Mouse (Mus musculus) ES-Bruce4 (cell line): ENCODE data around the gene Rab3gap1. TPM values are rescaled to one million over a fixed set of nuclear protein-coding genes. Genes with fewer than 3 reads are reported as not detected.

Experiments used
- H3K27ac ChIP-seq: 2 replicates; pipeline ENCODE4 v1.5.1; 2012; ENCODE audit warnings: low read length, inconsistent platforms; ENCODE audit not compliant: insufficient read depth
- H3K27me3 ChIP-seq: 2 replicates; pipeline ENCODE4 v1.6.1; 2012; ENCODE audit warnings: mild to moderate bottlenecking, low read length, inconsistent platforms; ENCODE audit not compliant: control insufficient read depth, poor library complexity, insufficient read depth, severe bottlenecking
- H3K36me3 ChIP-seq: 2 replicates; pipeline ENCODE4 v1.6.1; 2012; ENCODE audit warnings: inconsistent platforms, mild to moderate bottlenecking, low read length, moderate library complexity; ENCODE audit not compliant: control insufficient read depth, poor library complexity, insufficient read depth, severe bottlenecking
- H3K4me1 ChIP-seq: one replicate; pipeline ENCODE4 v1.8.1; 2011; ENCODE audit warnings: low read length; ENCODE audit not compliant: control insufficient read depth, insufficient read depth
- H3K4me3 ChIP-seq: 2 replicates; pipeline ENCODE4 v1.5.1; 2011; ENCODE audit warnings: low read depth, mild to moderate bottlenecking, low read length
- H3K9ac ChIP-seq: 2 replicates; pipeline ENCODE4 v1.6.1; 2012; ENCODE audit warnings: low read depth, mild to moderate bottlenecking, inconsistent platforms; ENCODE audit not compliant: poor library complexity, severe bottlenecking
- H3K9me3 ChIP-seq: replicated peaks from 2 replicates; pipeline ENCODE4 v1.6.1; 2012; ENCODE audit warnings: mild to moderate bottlenecking, low read length, inconsistent platforms; ENCODE audit not compliant: control insufficient read depth, poor library complexity, insufficient read depth, severe bottlenecking
- CTCF ChIP-seq: IDR thresholded peaks from one replicate; pipeline ENCODE4 v1.8.1; 2011; ENCODE audit warnings: low read depth, low read length
- EP300 ChIP-seq: IDR thresholded peaks from 2 replicates; pipeline ENCODE4 v1.6.1; 2011; ENCODE audit warnings: low read depth, low read length; ENCODE audit not compliant: insufficient read depth
- POLR2A ChIP-seq: IDR thresholded peaks from one replicate; pipeline ENCODE4 v1.8.1; 2011; ENCODE audit warnings: low read length; ENCODE audit not compliant: insufficient read depth
- polyA plus RNA-seq: library from polyadenylated mRNA; stranded (reverse); fragments of >200 nt; gene quantifications from 2 replicates; pipeline ENCODE4 v1.2.4, GENCODE M21; 2011; ENCODE audit warnings: low read depth; ENCODE audit not compliant: missing spikeins, insufficient read depth, insufficient read length

The Rab3gap1 gene
- polyA plus RNA-seq, 1 experiment = 28.3 TPM

DNA sequence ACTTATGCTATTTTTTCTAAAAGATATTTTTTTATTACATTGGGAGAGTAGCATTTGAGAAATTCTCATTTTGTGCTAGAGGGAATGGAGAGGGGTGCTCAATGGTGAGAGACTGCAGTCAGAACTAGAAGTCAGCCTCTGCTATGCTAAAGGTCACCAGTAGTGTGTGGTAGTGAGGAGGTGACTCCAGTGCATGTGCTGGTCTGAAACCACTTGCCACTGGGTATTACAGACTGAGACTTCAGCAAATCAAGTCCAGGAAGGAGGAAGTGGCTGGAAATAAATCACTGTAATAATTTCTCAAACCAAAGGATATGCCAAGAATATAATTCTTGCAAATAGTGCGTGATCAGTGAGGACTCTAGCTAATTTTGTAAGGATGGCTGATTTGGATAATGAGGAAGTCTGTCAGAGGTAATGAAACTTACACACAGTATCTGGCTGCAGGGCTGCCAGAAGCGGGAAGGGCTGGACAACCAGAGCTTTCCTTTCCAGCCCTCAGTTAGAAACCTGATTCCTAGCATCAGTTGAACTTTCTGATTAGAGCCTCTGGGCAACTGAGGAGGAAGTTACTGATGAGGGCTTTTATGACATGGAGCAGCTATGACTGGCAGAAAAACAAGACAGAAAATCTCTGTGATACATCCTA, 112.5 kb downstream of the Rab3gap1 start:
- Histone ChIP-seq H3K9ac (no peak overlapping the region), H3K27ac (no peak overlapping the region), H3K36me3 (no peaks in the 10 kb centered on the region), H3K9me3 (no peaks in the 10 kb centered on the region), H3K27me3 (no peaks in the 10 kb centered on the region), H3K4me1 (no peaks in the 10 kb centered on the region), H3K4me3 (no peak overlapping the region)
- no peak for TF ChIP-seq POLR2A
- TF ChIP-seq EP300 = no peak
- no peak for TF ChIP-seq CTCF

GRCm38 (mm10) chr1:127982268-127982667, 113.7 kb downstream of the Rab3gap1 start:
- no peaks in the 10 kb centered on the region for H3K4me1 ChIP-seq
- TF ChIP-seq CTCF = no peak
- TF ChIP-seq POLR2A = no peak
- TF ChIP-seq EP300 = no peak
- no peak overlapping the region for H3K27ac ChIP-seq

GRCm38 (mm10) chr1:127983274-127983993, 114.9 kb downstream of the Rab3gap1 start:
- no peaks in the 10 kb centered on the region for H3K36me3 ChIP-seq
- H3K4me3 ChIP-seq = no peak overlapping the region
- no peak overlapping the region for H3K9ac ChIP-seq
- H3K27me3 ChIP-seq = no peaks in the 10 kb centered on the region
- TF ChIP-seq CTCF (no peak), EP300 (no peak), POLR2A (no peak)
- no peaks in the 10 kb centered on the region for H3K9me3 ChIP-seq
- no peaks in the 10 kb centered on the region for H3K4me1 ChIP-seq
- H3K27ac ChIP-seq = no peak overlapping the region

More at GRCm38 (mm10) chr1:127982268-127982667, 113.7 kb downstream of the Rab3gap1 start:
- Histone ChIP-seq H3K36me3 (no peaks in the 10 kb centered on the region), H3K27me3 (no peaks in the 10 kb centered on the region), H3K9me3 (no peaks in the 10 kb centered on the region), H3K4me3 (no peak overlapping the region), H3K9ac (no peak overlapping the region)

GRCm38 (mm10) chr1:127985391-127985790, 116.8 kb downstream of the Rab3gap1 start:
- no peaks in the 10 kb centered on the region for H3K36me3 ChIP-seq
- H3K27ac ChIP-seq = no peak overlapping the region
- H3K27me3 ChIP-seq = no peaks in the 10 kb centered on the region
- TF ChIP-seq EP300 = no peak
- TF ChIP-seq POLR2A = no peak
- TF ChIP-seq CTCF = no peak
- H3K9ac ChIP-seq = no peak overlapping the region
- H3K4me3 ChIP-seq = no peak overlapping the region
- no peaks in the 10 kb centered on the region for H3K9me3 ChIP-seq
- H3K4me1 ChIP-seq = peaks cover 4% of the 10 kb centered on the region

- Histone ChIP-seq H3K4me1 (peaks cover 4% of the 10 kb centered on the region), H3K9me3 (no peaks in the 10 kb centered on the region), H3K27me3 (no peaks in the 10 kb centered on the region), H3K36me3 (no peaks in the 10 kb centered on the region), H3K4me3 (no peak overlapping the region), H3K9ac (no peak overlapping the region), H3K27ac (no peak overlapping the region)
- TF ChIP-seq POLR2A (no peak), EP300 (no peak), CTCF (no peak)
Measured at GRCm38 (mm10) chr1:127988246-127988645, 119.7 kb downstream of the Rab3gap1 start.

- Histone ChIP-seq H3K4me1 (peaks cover 4% of the 10 kb centered on the region), H3K27ac (no peak overlapping the region), H3K9me3 (no peaks in the 10 kb centered on the region), H3K4me3 (no peak overlapping the region), H3K27me3 (no peaks in the 10 kb centered on the region), H3K36me3 (no peaks in the 10 kb centered on the region), H3K9ac (no peak overlapping the region)
- TF ChIP-seq CTCF (no peak), EP300 (0 out of 2 replicates have a peak, but pooled peaks have one; percentile 51)
Measured at GRCm38 (mm10) chr1:127989387-127989786, 120.8 kb downstream of the Rab3gap1 start.
